Mouse (Mus musculus): Measurements from ENCODE around the gene Sertad4. TPM values are rescaled to one million over a fixed set of nuclear protein-coding genes. Genes with fewer than 3 reads are reported as not detected.
A peak's percentile ranks its signal among the peaks of the same experiment; 100 is the strongest.

The Sertad4 gene
- polyA plus RNA-seq, 1 experiment, result 0.50 TPM

DNA sequence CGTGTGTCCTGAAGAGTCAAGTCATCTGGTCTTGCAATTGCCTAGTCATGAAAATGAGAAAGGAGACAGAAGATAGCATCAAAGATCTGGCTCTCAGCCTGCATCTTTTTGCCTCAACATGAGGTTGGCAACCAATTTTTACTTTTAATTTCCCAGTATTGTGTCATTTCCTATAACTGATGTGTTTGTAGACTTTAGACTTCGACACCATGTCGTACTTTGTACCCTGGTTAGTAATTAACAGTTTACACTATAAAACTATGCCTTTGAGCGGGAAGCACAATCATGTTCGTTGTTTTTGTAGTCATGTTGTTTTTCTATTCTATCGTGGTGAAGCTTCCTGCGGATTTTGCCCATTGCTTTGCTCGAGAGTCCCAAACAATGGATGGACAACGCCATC is 42.8 kb downstream of the Sertad4 start:
- WGBS, result 92% methylated on average over 9 of the region's 9 CpGs
- H3K36me3 ChIP-seq (ENCODE audit: control insufficient read depth, insufficient read depth, low read length), result no peaks in the 10 kb centered on the region
- H3K4me3 ChIP-seq (ENCODE audit: extremely low read depth, insufficient read depth, insufficient read length), result no peak overlapping the region
- no peak overlapping the region for H3K27ac ChIP-seq (ENCODE audit: insufficient read depth, low read length)
- H3K27me3 ChIP-seq (ENCODE audit: control insufficient read depth, insufficient read depth, low read length), result no peaks in the 10 kb centered on the region
- DNase-seq (ENCODE audit: low read depth in 1 of 2, low spot score in 2 of 2), result no peak
- no peaks in the 10 kb centered on the region for H3K4me1 ChIP-seq (ENCODE audit: control insufficient read depth, insufficient read depth, insufficient read length)
- TF ChIP-seq POLR2A (IDR thresholded peaks at IDR 0.05; ENCODE audit: low read depth, low read length) (no peak), CTCF (IDR thresholded peaks at IDR 0.05; ENCODE audit: extremely low read depth, insufficient read depth, insufficient read length, insufficient replicate concordance) (no peak)

DNA sequence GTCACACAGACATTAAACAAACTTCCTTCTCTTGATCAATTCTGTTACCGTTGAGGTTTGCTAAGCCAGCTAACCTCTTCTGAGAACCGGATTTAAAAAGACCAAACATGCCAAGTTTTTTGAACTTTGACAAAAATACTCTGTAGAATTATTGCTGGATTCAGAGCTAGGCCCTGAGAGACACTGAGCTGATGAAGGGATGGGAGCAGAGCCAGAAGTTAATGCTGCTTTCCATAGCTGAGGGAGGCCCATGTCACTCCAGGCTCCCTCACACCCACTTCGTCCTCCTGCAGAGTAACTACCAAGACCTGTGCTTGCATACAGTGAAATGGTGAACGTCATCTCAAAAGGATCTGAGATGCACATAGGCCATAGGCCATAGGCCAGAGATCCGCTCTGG is 43.3 kb downstream of the Sertad4 start:
- H3K4me3 ChIP-seq (ENCODE audit: extremely low read depth, insufficient read depth, insufficient read length), result no peak overlapping the region
- TF ChIP-seq CTCF (IDR thresholded peaks at IDR 0.05; ENCODE audit: extremely low read depth, insufficient read depth, insufficient read length, insufficient replicate concordance) (no peak), POLR2A (IDR thresholded peaks at IDR 0.05; ENCODE audit: low read depth, low read length) (no peak)
- DNase-seq (ENCODE audit: low read depth in 1 of 2, low spot score in 2 of 2), result no peak
- H3K27ac ChIP-seq (ENCODE audit: insufficient read depth, low read length), result no peak overlapping the region
- H3K4me1 ChIP-seq (ENCODE audit: control insufficient read depth, insufficient read depth, insufficient read length), result no peaks in the 10 kb centered on the region
- no peaks in the 10 kb centered on the region for H3K36me3 ChIP-seq (ENCODE audit: control insufficient read depth, insufficient read depth, low read length)
- no peaks in the 10 kb centered on the region for H3K27me3 ChIP-seq (ENCODE audit: control insufficient read depth, insufficient read depth, low read length)
- WGBS, result 93% methylated on average over 5 of the region's 5 CpGs

DNA sequence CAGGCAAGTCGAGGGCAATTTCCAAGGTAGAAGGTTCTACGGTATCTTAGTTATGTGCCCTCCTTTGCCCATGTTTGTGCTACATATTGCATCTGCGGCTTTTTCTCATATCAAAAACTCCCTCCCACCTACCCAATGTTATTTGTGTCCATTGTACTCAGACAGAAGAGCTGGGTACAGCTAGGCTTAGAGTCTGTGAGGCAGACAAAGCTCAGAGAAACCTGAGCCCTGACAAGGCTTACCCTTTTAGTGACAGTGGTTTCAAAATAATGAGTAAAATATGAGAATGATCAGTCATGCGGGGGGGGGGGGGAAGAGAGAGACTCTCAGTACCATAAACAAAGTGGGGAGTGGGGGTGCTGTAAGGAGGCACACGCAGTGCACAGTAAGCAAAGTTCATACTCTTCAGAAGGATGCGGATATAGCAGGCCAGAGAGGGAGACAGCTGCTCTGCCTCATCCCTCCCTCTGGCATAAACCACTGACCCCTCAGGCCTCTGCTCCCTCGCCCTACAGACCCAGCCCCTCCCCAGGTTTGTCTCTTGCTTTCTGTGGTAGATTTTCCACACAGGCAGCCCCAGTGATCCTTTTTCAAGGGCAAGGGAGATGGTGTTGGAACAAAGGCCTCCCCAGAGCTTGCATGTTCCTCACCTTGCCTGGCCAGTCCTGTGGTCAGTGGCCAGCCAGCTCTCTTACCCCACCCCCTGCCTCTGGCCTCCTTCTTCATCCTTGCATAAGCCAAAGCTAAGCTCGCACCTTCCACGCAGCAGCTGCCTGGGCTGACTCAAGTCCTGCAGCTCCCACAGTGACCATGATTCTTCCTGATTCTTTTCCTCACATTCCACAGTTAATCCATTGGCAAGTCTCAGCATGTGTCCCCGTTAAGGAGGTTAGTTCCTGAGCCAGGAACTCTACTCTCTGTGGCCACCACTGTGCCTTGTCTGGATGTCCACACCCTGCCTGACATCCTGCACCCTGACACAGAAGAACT is 49.1 kb downstream of the Sertad4 start:
- 81% methylated on average over 10 of the region's 10 CpGs for WGBS
- Histone ChIP-seq H3K4me1 (ENCODE audit: control insufficient read depth, insufficient read depth, insufficient read length) (no peaks in the 10 kb centered on the region), H3K27ac (ENCODE audit: insufficient read depth, low read length) (no peak overlapping the region), H3K36me3 (ENCODE audit: control insufficient read depth, insufficient read depth, low read length) (no peaks in the 10 kb centered on the region), H3K27me3 (ENCODE audit: control insufficient read depth, insufficient read depth, low read length) (no peaks in the 10 kb centered on the region), H3K4me3 (ENCODE audit: extremely low read depth, insufficient read depth, insufficient read length) (no peak overlapping the region)
- TF ChIP-seq POLR2A (IDR thresholded peaks at IDR 0.05; ENCODE audit: low read depth, low read length), result no peak
- TF ChIP-seq CTCF (IDR thresholded peaks at IDR 0.05; ENCODE audit: extremely low read depth, insufficient read depth, insufficient read length, insufficient replicate concordance), result no peak
- no peak for DNase-seq (ENCODE audit: low read depth in 1 of 2, low spot score in 2 of 2)

DNA sequence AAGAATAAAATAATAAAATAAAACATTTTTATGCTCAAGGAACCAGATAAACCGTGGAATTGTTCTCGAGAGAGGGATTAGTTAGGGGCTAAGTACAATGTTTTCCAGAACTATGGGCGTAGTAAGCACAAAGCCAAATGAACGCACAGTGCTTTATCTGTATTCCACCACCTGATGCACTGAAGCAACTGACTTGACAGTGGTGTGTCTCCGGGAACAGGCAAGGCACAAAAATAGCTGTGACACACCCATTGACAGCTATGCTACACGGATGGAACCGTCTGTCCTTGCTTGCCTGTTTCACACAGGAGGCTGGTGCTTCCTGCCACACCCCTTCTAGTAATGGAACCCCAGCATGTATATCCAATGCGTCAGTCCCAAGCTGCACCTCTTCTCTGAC is 55.2 kb downstream of the Sertad4 start:
- no peaks in the 10 kb centered on the region for H3K36me3 ChIP-seq (ENCODE audit: control insufficient read depth, insufficient read depth, low read length)
- H3K4me3 ChIP-seq (ENCODE audit: extremely low read depth, insufficient read depth, insufficient read length), result no peak overlapping the region
- TF ChIP-seq POLR2A (IDR thresholded peaks at IDR 0.05; ENCODE audit: low read depth, low read length), result no peak
- H3K4me1 ChIP-seq (ENCODE audit: control insufficient read depth, insufficient read depth, insufficient read length), result peaks cover 2% of the 10 kb centered on the region; the same call in 1 of the 2 replicates
- no peak for DNase-seq (ENCODE audit: low read depth in 1 of 2, low spot score in 2 of 2)
- WGBS, result 84% methylated on average over 8 of the region's 8 CpGs
- no peaks in the 10 kb centered on the region for H3K27me3 ChIP-seq (ENCODE audit: control insufficient read depth, insufficient read depth, low read length)
- no peak overlapping the region for H3K27ac ChIP-seq (ENCODE audit: insufficient read depth, low read length)

DNA sequence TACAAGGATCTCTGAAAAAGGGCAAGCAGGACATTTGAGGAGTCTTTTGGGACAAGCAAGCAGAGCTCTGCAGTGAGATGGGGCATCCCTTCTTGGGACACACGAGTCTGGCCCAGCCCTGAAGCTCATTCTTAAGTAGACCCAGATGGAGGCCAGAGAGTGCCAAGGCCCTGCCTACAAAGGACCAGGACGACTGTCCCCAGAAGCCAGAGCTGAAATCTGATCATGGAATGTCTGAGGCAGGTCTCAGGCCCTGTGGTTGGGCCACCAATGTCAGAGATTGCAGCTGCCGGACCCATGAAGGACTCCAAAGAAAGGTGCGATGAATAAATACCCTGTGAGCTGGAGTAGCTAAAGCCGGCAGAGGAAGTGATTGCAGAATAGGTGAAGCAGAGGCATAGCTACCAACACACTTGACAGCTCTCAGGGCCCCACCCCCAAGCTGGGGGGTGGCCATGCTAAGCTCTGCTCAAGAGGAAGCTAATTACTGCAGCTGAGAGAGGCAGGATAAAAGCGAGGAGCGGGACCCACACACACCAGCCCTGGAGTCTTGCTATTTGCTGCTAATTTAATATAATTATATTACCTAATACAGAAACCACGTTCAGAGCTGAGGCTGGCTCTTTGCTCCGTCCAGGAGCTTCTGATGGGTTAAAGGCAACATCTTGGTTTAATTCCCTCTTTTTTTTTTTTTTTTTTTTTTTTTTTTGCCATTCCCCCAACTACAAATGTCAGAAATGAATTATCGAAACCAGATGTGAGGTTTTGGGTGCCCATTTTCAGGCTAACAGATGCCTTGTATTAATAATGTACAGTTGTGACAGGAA is 56.2 kb downstream of the Sertad4 start:
- WGBS, result 54% methylated on average over 10 of the region's 10 CpGs
- Histone ChIP-seq H3K4me1 (ENCODE audit: control insufficient read depth, insufficient read depth, insufficient read length) (peaks cover 2% of the 10 kb centered on the region; the same call in 1 of the 2 replicates), H3K27ac (ENCODE audit: insufficient read depth, low read length) (no peak overlapping the region), H3K36me3 (ENCODE audit: control insufficient read depth, insufficient read depth, low read length) (no peaks in the 10 kb centered on the region), H3K27me3 (ENCODE audit: control insufficient read depth, insufficient read depth, low read length) (no peaks in the 10 kb centered on the region), H3K4me3 (ENCODE audit: extremely low read depth, insufficient read depth, insufficient read length) (no peak overlapping the region)
- no peak for TF ChIP-seq POLR2A (IDR thresholded peaks at IDR 0.05; ENCODE audit: low read depth, low read length)
- TF ChIP-seq CTCF (IDR thresholded peaks at IDR 0.05; ENCODE audit: extremely low read depth, insufficient read depth, insufficient read length, insufficient replicate concordance), result no peak
- peak in 1 of 2 experiments; percentile 55 for DNase-seq (ENCODE audit: low read depth in 1 of 2, low spot score in 2 of 2)

DNA sequence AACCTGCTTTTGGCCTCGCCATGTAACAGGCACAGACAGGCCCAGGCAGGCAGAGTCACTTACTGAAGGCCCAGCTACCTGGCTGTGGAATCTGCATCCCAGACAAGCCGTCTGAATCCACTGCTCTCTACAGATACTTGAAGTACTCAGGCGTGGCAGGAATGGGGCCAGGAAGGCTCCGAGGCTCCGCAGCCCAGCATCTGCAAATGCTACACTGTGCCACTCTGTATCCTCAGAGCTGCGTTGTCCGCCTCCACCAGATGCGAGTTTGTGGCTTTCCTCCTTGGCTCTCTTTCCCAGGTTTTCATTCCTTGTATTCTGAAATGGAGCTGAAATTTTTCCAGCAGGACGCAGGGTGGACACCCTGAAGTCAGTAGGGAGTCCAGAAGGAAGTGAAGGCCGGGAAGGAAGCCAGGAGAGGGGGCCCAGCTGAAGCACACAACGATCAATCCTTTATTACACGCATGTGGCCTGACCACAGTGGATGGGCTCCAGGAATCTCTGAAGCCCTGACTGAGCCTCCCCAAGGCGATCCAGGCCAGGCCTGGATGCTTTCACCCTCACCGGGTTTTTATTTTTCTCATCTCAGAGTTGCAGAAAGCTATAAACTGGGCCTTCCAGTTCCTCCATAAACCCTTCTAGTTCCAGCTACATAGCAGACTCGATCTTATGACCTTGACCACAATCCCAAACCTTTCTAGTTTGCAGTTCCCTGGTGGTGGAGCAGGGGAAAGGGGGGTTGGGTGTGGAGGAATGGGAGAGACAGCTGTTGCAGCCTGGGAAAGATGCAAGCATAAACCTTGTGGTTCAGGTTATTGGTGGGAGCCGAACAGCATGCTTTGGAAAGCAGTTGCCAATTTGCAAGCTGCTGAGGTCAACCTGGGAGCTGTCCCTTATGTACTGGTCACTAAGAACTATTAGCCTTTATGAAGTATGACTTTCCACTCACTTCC is 57.1 kb downstream of the Sertad4 start:
- no peak for DNase-seq (ENCODE audit: low read depth in 1 of 2, low spot score in 2 of 2)
- Histone ChIP-seq H3K36me3 (ENCODE audit: control insufficient read depth, insufficient read depth, low read length) (no peaks in the 10 kb centered on the region), H3K4me1 (ENCODE audit: control insufficient read depth, insufficient read depth, insufficient read length) (peaks cover 2% of the 10 kb centered on the region; the same call in 1 of the 2 replicates), H3K27me3 (ENCODE audit: control insufficient read depth, insufficient read depth, low read length) (no peaks in the 10 kb centered on the region), H3K4me3 (ENCODE audit: extremely low read depth, insufficient read depth, insufficient read length) (no peak overlapping the region), H3K27ac (ENCODE audit: insufficient read depth, low read length) (no peak overlapping the region)
- no peak for TF ChIP-seq POLR2A (IDR thresholded peaks at IDR 0.05; ENCODE audit: low read depth, low read length)
- no peak for TF ChIP-seq CTCF (IDR thresholded peaks at IDR 0.05; ENCODE audit: extremely low read depth, insufficient read depth, insufficient read length, insufficient replicate concordance)
- WGBS, result 87% methylated on average over 16 of the region's 16 CpGs
